Mouse (Mus musculus) spleen, adult 2 months (tissue): ENCODE data around the gene Eif5a.

Experiments
- CTCF ChIP-seq: fragments of 200-500 bp; IDR thresholded peaks from 2 replicates; pipeline ENCODE4 v1.5.1; 2011; ENCODE audit warnings: mild to moderate bottlenecking, inconsistent platforms; ENCODE audit not compliant: insufficient read depth, insufficient read length, insufficient replicate concordance; ENCODE audit errors: extremely low read depth
- POLR2A ChIP-seq: fragments of 200-500 bp; IDR thresholded peaks from 2 replicates; pipeline ENCODE4 v1.6.1; 2011; ENCODE audit warnings: low read depth, low read length, inconsistent platforms

- no peak for TF ChIP-seq CTCF
- TF ChIP-seq POLR2A = no peak
Observed at GRCm38 (mm10) chr11:69884663-69885062, 37.1 kb downstream of the Eif5a start.
